Comparison of ENCODE assay signal across 31 mouse cellular contexts in genomic region chr4:103004681-103005080, GRCm38 (mm10). TPM values are rescaled to one million over a fixed set of nuclear protein-coding genes. Genes with fewer than 3 reads are reported as not detected.
DNase-seq lines count a peak whose midpoint lies in the region; ATAC-seq and TF ChIP-seq lines count a peak whose summit lies in the region.
"Had no signal": no experiment of that assay in that cellular context is flagged by ENCODE, and none has a peak within 500 bp of the region (broad histone marks: within the 10 kb centered on the region; RNA-seq: fewer than 3 reads in every experiment).

No protein-coding gene starts in this region.

- 58% methylated on average over 4 of the region's 4 CpGs for WGBS in neural tube, embryonic 13.5 days
- WGBS in embryonic facial prominence, embryonic 13.5 days, result 72% methylated on average over 4 of the region's 4 CpGs
- WGBS in limb, embryonic 14.5 days, result 57% methylated on average over 4 of the region's 4 CpGs

- no peaks in the 10 kb centered on the region for H3K36me3 ChIP-seq in neural tube, embryonic 13.5 days
- no peaks in the 10 kb centered on the region for H3K36me3 ChIP-seq in embryonic facial prominence, embryonic 13.5 days
- no peaks in the 10 kb centered on the region for H3K36me3 ChIP-seq in limb, embryonic 14.5 days (ENCODE audit: control insufficient read depth, insufficient read depth, low read length)
- H3K36me3 ChIP-seq: forebrain, embryonic 15.5 days; hindbrain, embryonic 13.5 days; limb, embryonic 15.5 days; liver, embryonic 13.5 days; stomach, embryonic 15.5 days had no signal

- no peak overlapping the region for H3K4me2 ChIP-seq in neural tube, embryonic 13.5 days
- no peak overlapping the region for H3K4me2 ChIP-seq in embryonic facial prominence, embryonic 13.5 days
- H3K4me2 ChIP-seq in limb, embryonic 14.5 days (replicated peaks; ENCODE audit: low read depth, low read length, severe bottlenecking), result no peak overlapping the region
- H3K4me2 ChIP-seq: forebrain, embryonic 15.5 days; heart, embryonic 11.5 days; hindbrain, embryonic 13.5 days; limb, embryonic 15.5 days; liver, embryonic 13.5 days; stomach, embryonic 15.5 days had no signal

- H3K4me3 ChIP-seq in neural tube, embryonic 13.5 days, result no peak overlapping the region
- H3K4me3 ChIP-seq in embryonic facial prominence, embryonic 13.5 days, result no peak overlapping the region
- H3K4me3 ChIP-seq in limb, embryonic 14.5 days (replicated peaks; ENCODE audit: low read length), result no peak overlapping the region
- H3K4me3 ChIP-seq: forebrain, embryonic 15.5 days; hindbrain, embryonic 13.5 days; limb, embryonic 15.5 days; liver, embryonic 13.5 days; stomach, embryonic 15.5 days had no signal

- intact Hi-C loops in gastrocnemius, postnatal 14 days (cut with DNase I; ENCODE audit: low total_unique reads), result no loop called here

- no peak for ATAC-seq in neural tube, embryonic 13.5 days (ENCODE audit: low read depth)
- no peak for ATAC-seq in embryonic facial prominence, embryonic 13.5 days (ENCODE audit: insufficient number of reproducible peaks, insufficient read depth, low FRiP score, low TSS enrichment, low read depth)
- ATAC-seq in limb, embryonic 14.5 days (ENCODE audit: low FRiP score, low read depth), result no peak
- ATAC-seq: activated CD4-positive, CD25-positive, alpha-beta regulatory T cell, adult 4 months; forebrain, embryonic 15.5 days; intestine, postnatal 0 days; lung, postnatal 0 days had no signal

- no peak overlapping the region for H3K9ac ChIP-seq in neural tube, embryonic 13.5 days
- H3K9ac ChIP-seq in embryonic facial prominence, embryonic 13.5 days, result no peak overlapping the region
- no peak overlapping the region for H3K9ac ChIP-seq in limb, embryonic 14.5 days (ENCODE audit: low read depth, low read length, severe bottlenecking)
- H3K9ac ChIP-seq: forebrain, embryonic 15.5 days; hindbrain, embryonic 13.5 days; limb, embryonic 15.5 days; liver, embryonic 13.5 days; stomach, embryonic 15.5 days had no signal

- no peak for DNase-seq in neural tube, embryonic 10.5 days (ENCODE audit: extremely low spot score, low spot score)
- no peak for DNase-seq in limb, embryonic 14.5 days (ENCODE audit: low spot score)
- no peak for DNase-seq in cerebellum, postnatal 14 days
- DNase-seq in cerebellum, postnatal 25 days, result no peak
- no peak for DNase-seq in gastrocnemius, postnatal 14 days
- DNase-seq: adrenal gland, postnatal 14 days; B cell, adult 2 months; cerebellum, adult 11-12 months; cerebellum, adult 9-11 months; gastrocnemius, postnatal 36 days; heart, adult 18-20 months; heart, postnatal 36 days; kidney, adult 9 months; kidney, postnatal 10 days; liver, embryonic 13.5 days; lung, adult 18-20 months; right cerebral cortex, postnatal 25 days; thymus, postnatal 25 days had no signal

- TF ChIP-seq POLR2A in limb, embryonic 14.5 days (IDR thresholded peaks at IDR 0.05; ENCODE audit: borderline replicate concordance, extremely low read depth, insufficient read depth, insufficient read length), result no peak

- H3K9me3 ChIP-seq in neural tube, embryonic 13.5 days, result no peaks in the 10 kb centered on the region
- H3K9me3 ChIP-seq in embryonic facial prominence, embryonic 13.5 days, result no peaks in the 10 kb centered on the region
- H3K9me3 ChIP-seq in limb, embryonic 14.5 days (ENCODE audit: control insufficient read depth, low read length), result no peaks in the 10 kb centered on the region
- H3K9me3 ChIP-seq: forebrain, embryonic 15.5 days; hindbrain, embryonic 13.5 days; limb, embryonic 15.5 days; liver, embryonic 13.5 days; stomach, embryonic 15.5 days had no signal

- no peaks in the 10 kb centered on the region for H3K27me3 ChIP-seq in neural tube, embryonic 13.5 days
- no peaks in the 10 kb centered on the region for H3K27me3 ChIP-seq in embryonic facial prominence, embryonic 13.5 days
- no peaks in the 10 kb centered on the region for H3K27me3 ChIP-seq in limb, embryonic 14.5 days (ENCODE audit: control insufficient read depth, insufficient read depth, low read length)
- H3K27me3 ChIP-seq: forebrain, embryonic 15.5 days; hindbrain, embryonic 13.5 days; limb, embryonic 15.5 days; liver, embryonic 13.5 days; stomach, embryonic 15.5 days had no signal

- peaks cover 30% of the 10 kb centered on the region for H3K4me1 ChIP-seq in neural tube, embryonic 13.5 days (replicated peaks)
- H3K4me1 ChIP-seq in embryonic facial prominence, embryonic 13.5 days, result peaks cover 28% of the 10 kb centered on the region
- peaks cover 26% of the 10 kb centered on the region for H3K4me1 ChIP-seq in limb, embryonic 14.5 days (ENCODE audit: control insufficient read depth, insufficient read depth, low read length)
- H3K4me1 ChIP-seq: liver, embryonic 13.5 days; stomach, embryonic 15.5 days had no signal

- peak overlapping the region; percentile 78 for H3K27ac ChIP-seq in neural tube, embryonic 13.5 days (replicated peaks)
- H3K27ac ChIP-seq in embryonic facial prominence, embryonic 13.5 days, result peak overlapping the region; percentile 63; the same call in 1 of the 2 replicates
- H3K27ac ChIP-seq in limb, embryonic 14.5 days (replicated peaks; ENCODE audit: low read depth, low read length), result peak overlapping the region; percentile 83; the same call in 1 of the 2 replicates
- H3K27ac ChIP-seq: forebrain, embryonic 15.5 days; hindbrain, embryonic 13.5 days; limb, embryonic 15.5 days; liver, embryonic 13.5 days; macrophage; stomach, embryonic 15.5 days had no signal

RNA-seq across cellular contexts. Expression of gene Insl5, which starts 22.0 kb away (rescaled TPM):
- 0.49 TPM in 1 of 2 replicates, not detected in the other for polyA plus RNA-seq in neural tube, embryonic 13.5 days (2015; fragmentation: Nextera tagmentation; extraction: Ambion mirVana)
- polyA plus RNA-seq in embryonic facial prominence, embryonic 13.5 days (2015; fragmentation: Nextera tagmentation; extraction: Ambion mirVana), result not detected in 2 replicates
- polyA plus RNA-seq in limb, embryonic 14.5 days (2012; rRNA removed), result 0.52 and 1.0 TPM in 2 replicates
- not detected in 2 replicates for polyA plus RNA-seq in limb, embryonic 14.5 days (2014; fragmentation: Nextera tagmentation; extraction: Ambion mirVana)
- total RNA-seq in gastrocnemius, postnatal 14 days (2021), result not detected
- total RNA-seq: adrenal gland, postnatal 14 days; gastrocnemius, adult 18-20 months; gastrocnemius, postnatal 36 days; heart, adult 18-20 months; heart, postnatal 36 days had no signal
- polyA plus RNA-seq: activated CD4-positive, CD25-positive, alpha-beta regulatory T cell, adult 4 months; forebrain, embryonic 15.5 days; hindbrain, embryonic 13.5 days; limb, embryonic 15.5 days; liver, embryonic 13.5 days; lung, postnatal 0 days; macrophage; stomach, embryonic 15.5 days had no signal

RNA-seq across cellular contexts. Expression of gene Tctex1d1, which starts 26.3 kb away (rescaled TPM):
- polyA plus RNA-seq in neural tube, embryonic 13.5 days (2015; fragmentation: Nextera tagmentation; extraction: Ambion mirVana), result 0.91 and 1.9 TPM in 2 replicates
- polyA plus RNA-seq in embryonic facial prominence, embryonic 13.5 days (2015; fragmentation: Nextera tagmentation; extraction: Ambion mirVana), result 0.42 and 1.5 TPM in 2 replicates
- polyA plus RNA-seq in limb, embryonic 14.5 days (2012; rRNA removed), result 0.12 and 0.30 TPM in 2 replicates
- polyA plus RNA-seq in limb, embryonic 14.5 days (2014; fragmentation: Nextera tagmentation; extraction: Ambion mirVana), result 0.56 and 0.59 TPM in 2 replicates
- not detected for total RNA-seq in gastrocnemius, postnatal 14 days (2021)
- total RNA-seq: adrenal gland, postnatal 14 days; gastrocnemius, adult 18-20 months; heart, adult 18-20 months; heart, postnatal 36 days had no signal
- polyA plus RNA-seq: heart, embryonic 11.5 days; large intestine, adult 2 months; limb, embryonic 15.5 days; macrophage had no signal
